Mouse (Mus musculus) adrenal gland, adult 2 months (tissue): ENCODE measurements at regions not wholly inside any gene's neighbourhood (a gene's known extent, or its start where the extent isn't known, plus 50 kb on each side); places are given as distances from the start of the nearest gene placed in this dataset.

Experiments used
- DNase-seq: peaks from one replicate; pipeline ENCODE4 v3.0.0; 2021

GRCm38 (mm10) chr6:52105031-52105593 lies 53.0 kb downstream of the Hoxa1 start:
- DNase-seq: no peak

- DNase-seq: no peak
Measured at GRCm38 (mm10) chr6:52104141-52104540, 54.0 kb downstream of the Hoxa1 start.

GRCm38 (mm10) chr6:52103661-52104060 lies 54.5 kb downstream of the Hoxa1 start:
- no peak for DNase-seq

GRCm38 (mm10) chr6:52102699-52103098 lies 55.4 kb downstream of the Hoxa1 start:
- no peak for DNase-seq

GRCm38 (mm10) chr6:52102179-52102578 lies 55.9 kb downstream of the Hoxa1 start:
- DNase-seq: peak; percentile 47

GRCm38 (mm10) chr6:52101209-52101608 lies 56.9 kb downstream of the Hoxa1 start:
- no peak for DNase-seq

GRCm38 (mm10) chr6:52098851-52099250 lies 59.3 kb downstream of the Hoxa1 start:
- DNase-seq: no peak

- no peak for DNase-seq
Measured at GRCm38 (mm10) chr6:52095575-52095974, 62.5 kb downstream of the Hoxa1 start.

- peak; percentile 49 for DNase-seq
Measured at GRCm38 (mm10) chr6:52091445-52091844, 66.7 kb downstream of the Hoxa1 start.

GRCm38 (mm10) chr6:52085932-52086643 lies 72.0 kb downstream of the Hoxa1 start:
- peak; percentile 66 for DNase-seq

- DNase-seq: no peak
Measured at GRCm38 (mm10) chr6:52084622-52085021, 72.3 kb upstream of the Skap2 start.

GRCm38 (mm10) chr6:52079501-52079900 lies 67.2 kb upstream of the Skap2 start:
- no peak for DNase-seq

- no peak for DNase-seq
Measured at GRCm38 (mm10) chr6:52078530-52079340, 66.4 kb upstream of the Skap2 start.

GRCm38 (mm10) chr6:52076179-52076932 lies 64.0 kb upstream of the Skap2 start:
- DNase-seq: no peak

GRCm38 (mm10) chr6:52074904-52075303 lies 62.6 kb upstream of the Skap2 start:
- DNase-seq: no peak

- DNase-seq: no peak
Measured at GRCm38 (mm10) chr6:52067151-52067550, 54.8 kb upstream of the Skap2 start.

- DNase-seq: no peak
Measured at GRCm38 (mm10) chr6:52065652-52066051, 53.3 kb upstream of the Skap2 start.

- DNase-seq: peak; percentile 24
Measured at GRCm38 (mm10) chr6:52064176-52065015, 52.0 kb upstream of the Skap2 start.
